Mouse (Mus musculus) kidney, embryonic 16.5 days (tissue): ENCODE results near the gene Ulk3. TPM values are rescaled to one million over a fixed set of nuclear protein-coding genes. Genes with fewer than 3 reads are reported as not detected.
A peak's percentile ranks its signal among the peaks of the same experiment; 100 is the strongest.

Source experiments
- ATAC-seq: fragments of 200-750 bp; cut with Nextera tagmentation; 2 replicates; pipeline ENCODE4 v1.8.0; 2017; ENCODE audit warnings: moderate TSS enrichment; ENCODE audit not compliant: low FRiP score, low TSS enrichment
- H3K27ac ChIP-seq: fragments of 300-500 bp; sonication (generic); 2 replicates; pipeline ENCODE4 v1.5.1; 2014; ENCODE audit warnings: low read length
- H3K27me3 ChIP-seq: fragments of 300-500 bp; sonication (generic); 2 replicates; pipeline ENCODE4 v1.6.1; 2014; ENCODE audit warnings: low read length, control low read depth, mixed read lengths; ENCODE audit not compliant: insufficient read depth
- H3K36me3 ChIP-seq: fragments of 300-500 bp; sonication (generic); 2 replicates; pipeline ENCODE4 v1.6.1; 2014; ENCODE audit warnings: low read length, control low read depth, mixed read lengths; ENCODE audit not compliant: insufficient read depth
- H3K4me1 ChIP-seq: fragments of 300-500 bp; sonication (generic); 2 replicates; pipeline ENCODE4 v1.6.1; 2014; ENCODE audit warnings: low read length, control low read depth, mixed read lengths; ENCODE audit not compliant: insufficient read depth
- H3K4me2 ChIP-seq: fragments of 300-500 bp; sonication (generic); replicated peaks from 2 replicates; pipeline ENCODE4 v1.6.1; 2014; ENCODE audit warnings: low read depth, low read length
- H3K4me3 ChIP-seq: fragments of 300-500 bp; sonication (generic); 2 replicates; pipeline ENCODE4 v1.5.1; 2014; ENCODE audit warnings: mild to moderate bottlenecking, low read length
- H3K9ac ChIP-seq: fragments of 300-500 bp; sonication (generic); replicated peaks from 2 replicates; pipeline ENCODE4 v1.6.1; 2014; ENCODE audit warnings: low read length
- H3K9me3 ChIP-seq: fragments of 300-500 bp; sonication (generic); 2 replicates; pipeline ENCODE4 v1.6.1; 2016; ENCODE audit warnings: low read length, control low read depth
- WGBS: fragments of 180-500 bp; shearing (Covaris S2); extraction: QIAGEN DNeasy Blood & Tissue Kit; methylation state at CpG from one replicate; pipeline ENCODE4 v1.1.7; 2014; 5-methylcytosine and 5-hydroxymethylcytosine counted together
- polyA plus RNA-seq: library from polyadenylated mRNA; unstranded; fragments of >200 nt; fragmentation: Nextera tagmentation; extraction: Ambion mirVana; gene quantifications from 2 replicates; pipeline ENCODE4 v1.2.1, GENCODE M21; 2015

Gene Ulk3
- polyA plus RNA-seq, 1 experiment from 2014 or later: 18.3 TPM

GRCm38 (mm10) chr9:57594174-57594509, 4.9 kb downstream of the Ulk3 start:
- Histone ChIP-seq H3K27me3 (no peaks in the 10 kb centered on the region), H3K9ac (no peak overlapping the region), H3K4me3 (no peak overlapping the region), H3K36me3 (peaks cover 19% of the 10 kb centered on the region), H3K4me2 (no peak overlapping the region), H3K9me3 (no peaks in the 10 kb centered on the region), H3K27ac (no peak overlapping the region), H3K4me1 (peaks cover 35% of the 10 kb centered on the region)
- 49% methylated on average over 9 of the region's 9 CpGs for WGBS
- peak; percentile 5; the same call in 1 of the 2 replicates for ATAC-seq

GRCm38 (mm10) chr9:57597265-57597664, 8.0 kb downstream of the Ulk3 start:
- WGBS: 82% methylated on average over 8 of the region's 8 CpGs
- no peaks in the 10 kb centered on the region for H3K27me3 ChIP-seq
- H3K9ac ChIP-seq: 0 out of 2 replicates have a peak overlapping the region, but pooled peaks have one; percentile 4
- H3K4me1 ChIP-seq: peaks cover 40% of the 10 kb centered on the region
- peaks cover 19% of the 10 kb centered on the region for H3K36me3 ChIP-seq
- no peak for ATAC-seq
- H3K4me2 ChIP-seq: no peak overlapping the region
- H3K9me3 ChIP-seq: no peaks in the 10 kb centered on the region
- no peak overlapping the region for H3K4me3 ChIP-seq
- no peak overlapping the region for H3K27ac ChIP-seq

- H3K4me1 ChIP-seq: peaks cover 40% of the 10 kb centered on the region
- H3K27me3 ChIP-seq: no peaks in the 10 kb centered on the region
- H3K9me3 ChIP-seq: no peaks in the 10 kb centered on the region
- no peak overlapping the region for H3K27ac ChIP-seq
- H3K36me3 ChIP-seq: peaks cover 16% of the 10 kb centered on the region
- ATAC-seq: peak; percentile 13; the same call in 1 of the 2 replicates
- no peak overlapping the region for H3K4me3 ChIP-seq
- no peak overlapping the region for H3K4me2 ChIP-seq
- H3K9ac ChIP-seq: no peak overlapping the region
- 21% methylated on average over 4 of the region's 4 CpGs for WGBS
These were observed 8.7 kb downstream of the Ulk3 start for GRCm38 (mm10) chr9:57597929-57598382.

GRCm38 (mm10) chr9:57598851-57599563, 9.8 kb downstream of the Ulk3 start:
- H3K27me3 ChIP-seq: no peaks in the 10 kb centered on the region
- WGBS: 48% methylated on average over 8 of the region's 8 CpGs
- no peak overlapping the region for H3K4me3 ChIP-seq
- peaks cover 33% of the 10 kb centered on the region for H3K4me1 ChIP-seq
- peaks cover 13% of the 10 kb centered on the region for H3K36me3 ChIP-seq
- no peak overlapping the region for H3K27ac ChIP-seq
- H3K9me3 ChIP-seq: no peaks in the 10 kb centered on the region
- peak; percentile 46 for ATAC-seq
- no peak overlapping the region for H3K4me2 ChIP-seq
- H3K9ac ChIP-seq: no peak overlapping the region

- ATAC-seq: peak; percentile 39; the same call in 1 of the 2 replicates
- Histone ChIP-seq H3K27me3 (peaks cover 3% of the 10 kb centered on the region; the same call in 1 of the 2 replicates), H3K9ac (no peak overlapping the region), H3K9me3 (no peaks in the 10 kb centered on the region), H3K27ac (no peak overlapping the region), H3K4me2 (no peak overlapping the region), H3K4me1 (peaks cover 31% of the 10 kb centered on the region), H3K36me3 (no peaks in the 10 kb centered on the region), H3K4me3 (no peak overlapping the region)
- WGBS: 3% methylated on average over 3 of the region's 3 CpGs
These were observed 11.5 kb downstream of the Ulk3 start for GRCm38 (mm10) chr9:57600620-57601352.

- H3K4me1 ChIP-seq: peaks cover 33% of the 10 kb centered on the region
- no peak for ATAC-seq
These were observed 12.1 kb downstream of the Ulk3 start for GRCm38 (mm10) chr9:57601353-57601706.

GRCm38 (mm10) chr9:57602098-57602497, 12.8 kb downstream of the Ulk3 start:
- Histone ChIP-seq H3K4me2 (no peak overlapping the region), H3K9me3 (no peaks in the 10 kb centered on the region), H3K27ac (no peak overlapping the region), H3K4me1 (peaks cover 36% of the 10 kb centered on the region), H3K27me3 (peaks cover 4% of the 10 kb centered on the region; the same call in 1 of the 2 replicates), H3K36me3 (no peaks in the 10 kb centered on the region), H3K9ac (no peak overlapping the region), H3K4me3 (no peak overlapping the region)
- 56% methylated on average over 8 of the region's 8 CpGs for WGBS
- no peak for ATAC-seq

More at GRCm38 (mm10) chr9:57601353-57601706, 12.1 kb downstream of the Ulk3 start:
- H3K36me3 ChIP-seq: no peaks in the 10 kb centered on the region
- H3K4me3 ChIP-seq: no peak overlapping the region
- H3K27ac ChIP-seq: no peak overlapping the region
- peaks cover 4% of the 10 kb centered on the region; the same call in 1 of the 2 replicates for H3K27me3 ChIP-seq
- H3K9me3 ChIP-seq: no peaks in the 10 kb centered on the region
- H3K9ac ChIP-seq: no peak overlapping the region
- 33% methylated on average over 2 of the region's 2 CpGs for WGBS
- no peak overlapping the region for H3K4me2 ChIP-seq

- 82% methylated on average over 4 of the region's 4 CpGs for WGBS
- Histone ChIP-seq H3K36me3 (no peaks in the 10 kb centered on the region), H3K27me3 (peaks cover 4% of the 10 kb centered on the region; the same call in 1 of the 2 replicates), H3K4me1 (peaks cover 15% of the 10 kb centered on the region), H3K9ac (no peak overlapping the region), H3K9me3 (no peaks in the 10 kb centered on the region), H3K4me2 (no peak overlapping the region), H3K4me3 (no peak overlapping the region), H3K27ac (no peak overlapping the region)
- no peak for ATAC-seq
These were observed 15.6 kb downstream of the Ulk3 start for GRCm38 (mm10) chr9:57604875-57605274.

- no peak overlapping the region for H3K9ac ChIP-seq
- no peak overlapping the region for H3K27ac ChIP-seq
- no peak overlapping the region for H3K4me2 ChIP-seq
- no peaks in the 10 kb centered on the region for H3K36me3 ChIP-seq
- 24% methylated on average over 9 of the region's 9 CpGs for WGBS
- ATAC-seq: no peak
- H3K9me3 ChIP-seq: no peaks in the 10 kb centered on the region
- peaks cover 4% of the 10 kb centered on the region; the same call in 1 of the 2 replicates for H3K27me3 ChIP-seq
- peaks cover 11% of the 10 kb centered on the region for H3K4me1 ChIP-seq
- no peak overlapping the region for H3K4me3 ChIP-seq
These were observed 16.3 kb downstream of the Ulk3 start for GRCm38 (mm10) chr9:57605503-57605902.
